Mouse (Mus musculus) embryonic facial prominence, embryonic 14.5 days (tissue): ENCODE measurements around the gene Tor2a. TPM values are rescaled to one million over a fixed set of nuclear protein-coding genes. Genes with fewer than 3 reads are reported as not detected.

Experiments
- microRNA counts: library from miRNA; unstranded; fragments of <30 nt; microRNA quantifications from one replicate; lab custom pipeline; 2017
- microRNA-seq: library from miRNA; unstranded; fragments of <30 nt; microRNA quantifications from one replicate; pipeline ENCODE4, GENCODE M21; 2016; ENCODE audit warnings: borderline number of aligned reads
- polyA plus RNA-seq: library from polyadenylated mRNA; unstranded; fragments of >200 nt; fragmentation: Nextera tagmentation; extraction: Ambion mirVana; gene quantifications from 2 replicates; pipeline ENCODE4 v1.2.1, GENCODE M21; 2014

Gene Tor2a
- polyA plus RNA-seq, 1 experiment from 2014 or later: 64.5 TPM

MicroRNAs within 50 kb of the gene (microRNA counts, 519-probe panel; counts per million panel counts)
- 1,997 counts per million, percentile 19 among the panel's probes with 10 or more counts for microRNA mmu-miR-2861 (lab: Ali Mortazavi, UCI)

Small RNA genes lying within 50 kb of the gene (microRNA-seq; reads per million reads assigned to microRNA genes)
- gene Mir2861: not detected
- not detected for gene Mir3960

Other genes with a start within 250 kb of the Tor2a start
- gene Fam102a, start 221.9 kb upstream of the Tor2a start, polyA plus RNA-seq: 16.3 and 19.2 TPM in 2 replicates
- 107 and 110 TPM in 2 replicates for gene Dpm2, start 186.4 kb upstream of the Tor2a start, polyA plus RNA-seq
- 0.38 and 1.1 TPM in 2 replicates for gene Pip5kl1, start 182.4 kb upstream of the Tor2a start, polyA plus RNA-seq
- 0.13 and 0.18 TPM in 2 replicates for gene 9430097D07Rik, start 181.6 kb upstream of the Tor2a start, polyA plus RNA-seq
- gene St6galnac4, start 170.1 kb upstream of the Tor2a start, polyA plus RNA-seq: 39.4 and 41.0 TPM in 2 replicates
- 11.1 and 12.1 TPM in 2 replicates for gene St6galnac6, start 157.5 kb upstream of the Tor2a start, polyA plus RNA-seq
- 97.8 and 125 TPM in 2 replicates for gene Ak1, start 135.5 kb upstream of the Tor2a start, polyA plus RNA-seq
- gene Eng, start 110.6 kb upstream of the Tor2a start, polyA plus RNA-seq: 57.9 and 64.3 TPM in 2 replicates
- gene Fpgs, start 53.1 kb upstream of the Tor2a start, polyA plus RNA-seq: 28.2 and 31.0 TPM in 2 replicates
- 67.4 and 82.3 TPM in 2 replicates for gene Cdk9, start 44.2 kb upstream of the Tor2a start, polyA plus RNA-seq
- 21.7 and 28.3 TPM in 2 replicates for gene Sh2d3c, start 36.2 kb upstream of the Tor2a start, polyA plus RNA-seq
- 0.33 and 0.45 TPM in 2 replicates for gene 6330409D20Rik, start 16.2 kb upstream of the Tor2a start, polyA plus RNA-seq
- gene Ttc16, start 18.4 kb downstream of the Tor2a start, polyA plus RNA-seq: 0.22 and 0.85 TPM in 2 replicates
- 5.2 and 5.8 TPM in 2 replicates for gene Ptrh1, start 18.6 kb downstream of the Tor2a start, polyA plus RNA-seq
- 0.20 and 0.63 TPM in 2 replicates for gene Cfap157, start 27.2 kb downstream of the Tor2a start, polyA plus RNA-seq
- gene Stxbp1, start 90.0 kb downstream of the Tor2a start, polyA plus RNA-seq: 26.8 and 29.7 TPM in 2 replicates
- gene Fam129b, start 118.9 kb downstream of the Tor2a start, polyA plus RNA-seq: 38.4 and 39.0 TPM in 2 replicates
- gene Rpl12, start 204.3 kb downstream of the Tor2a start, polyA plus RNA-seq: 224 and 237 TPM in 2 replicates
- 9.2 and 10.9 TPM in 2 replicates for gene Lrsam1, start 204.4 kb downstream of the Tor2a start, polyA plus RNA-seq
- 12.2 and 15.7 TPM in 2 replicates for gene Slc2a8, start 224.8 kb downstream of the Tor2a start, polyA plus RNA-seq